ENCODE assay signal across 24 mouse cellular contexts in the genomic region with DNA sequence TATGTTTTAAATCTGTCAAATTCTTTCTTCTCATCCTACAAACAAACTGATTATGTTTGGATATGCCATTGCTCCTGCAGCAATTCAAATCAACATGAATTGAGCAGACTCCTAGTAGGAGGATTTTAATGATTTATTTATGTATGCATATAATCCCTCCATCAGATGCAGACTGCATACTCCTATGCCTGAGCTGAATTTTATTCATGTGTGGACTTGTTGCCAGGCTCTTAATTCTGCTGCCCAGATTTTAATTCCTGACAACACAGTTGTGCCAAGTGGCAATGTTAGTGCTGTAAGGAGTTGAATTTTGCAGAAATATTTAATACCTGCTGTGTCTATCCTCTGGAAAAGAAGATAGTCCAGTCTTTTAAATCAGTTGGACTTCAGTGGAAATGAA.
A peak's percentile ranks its signal among the peaks of the same experiment; 100 is the strongest.
DNase-seq lines count a peak whose midpoint lies in the region; ATAC-seq lines count a peak whose summit lies in the region.
"Had no signal": no experiment of that assay in that cellular context is flagged by ENCODE, and none has a peak within 500 bp of the region (broad histone marks: within the 10 kb centered on the region; RNA-seq: fewer than 3 reads in every experiment).

No protein-coding gene starts in this region.

- no peaks in the 10 kb centered on the region for H3K4me1 ChIP-seq in forebrain, embryonic 14.5 days (ENCODE audit: control insufficient read depth, insufficient read depth, low read length)
- no peaks in the 10 kb centered on the region for H3K4me1 ChIP-seq in forebrain, embryonic 15.5 days
- no peaks in the 10 kb centered on the region for H3K4me1 ChIP-seq in midbrain, embryonic 11.5 days (ENCODE audit: control insufficient read depth, insufficient read depth, low read length)
- H3K4me1 ChIP-seq in midbrain, embryonic 10.5 days = no peaks in the 10 kb centered on the region
- H3K4me1 ChIP-seq: embryonic facial prominence, embryonic 13.5 days; embryonic facial prominence, embryonic 15.5 days had no signal

- H3K27ac ChIP-seq in forebrain, embryonic 14.5 days (ENCODE audit: low read depth, low read length) = no peak overlapping the region
- no peak overlapping the region for H3K27ac ChIP-seq in forebrain, embryonic 15.5 days (replicated peaks)
- H3K27ac ChIP-seq in midbrain, embryonic 11.5 days (ENCODE audit: low read depth, low read length) = no peak overlapping the region
- no peak overlapping the region for H3K27ac ChIP-seq in midbrain, embryonic 10.5 days (replicated peaks)
- H3K27ac ChIP-seq: embryonic facial prominence, embryonic 13.5 days; embryonic facial prominence, embryonic 15.5 days had no signal

- peak; percentile 5 to 9 for DNase-seq in cerebellum, postnatal 10 days
- DNase-seq in forebrain, embryonic 14.5 days (ENCODE audit: low spot score) = peak; percentile 27
- DNase-seq in midbrain, embryonic 11.5 days (ENCODE audit: low spot score, missing footprints) = no peak
- no peak for DNase-seq in midbrain, embryonic 10.5 days (ENCODE audit: low spot score)
- DNase-seq: adrenal gland, adult 8-10 months; adrenal gland, postnatal 14 days; adrenal gland, postnatal 36 days; B cell, adult 2 months; cerebellum, adult 11-12 months; cerebellum, adult 2 months; cerebellum, adult 9-10 months; cerebellum, postnatal 14 days; cerebellum, postnatal 36 days; embryo, embryonic 11 days had no signal

- no peak overlapping the region for H3K9ac ChIP-seq in forebrain, embryonic 14.5 days (ENCODE audit: low read length)
- no peak overlapping the region for H3K9ac ChIP-seq in forebrain, embryonic 15.5 days (replicated peaks)
- no peak overlapping the region for H3K9ac ChIP-seq in midbrain, embryonic 11.5 days (ENCODE audit: low read length)
- H3K9ac ChIP-seq: embryonic facial prominence, embryonic 13.5 days; embryonic facial prominence, embryonic 15.5 days had no signal

- no peak overlapping the region for H3K4me2 ChIP-seq in forebrain, embryonic 14.5 days (ENCODE audit: low read length)
- H3K4me2 ChIP-seq in forebrain, embryonic 15.5 days (replicated peaks) = no peak overlapping the region
- H3K4me2 ChIP-seq in midbrain, embryonic 11.5 days = no peak overlapping the region
- H3K4me2 ChIP-seq: embryonic facial prominence, embryonic 13.5 days; embryonic facial prominence, embryonic 15.5 days had no signal

- no peaks in the 10 kb centered on the region for H3K9me3 ChIP-seq in forebrain, embryonic 14.5 days (replicated peaks; ENCODE audit: control insufficient read depth, low read length)
- H3K9me3 ChIP-seq in forebrain, embryonic 15.5 days = no peaks in the 10 kb centered on the region
- H3K9me3 ChIP-seq in midbrain, embryonic 11.5 days (ENCODE audit: control insufficient read depth, low read length) = no peaks in the 10 kb centered on the region
- H3K9me3 ChIP-seq in midbrain, embryonic 10.5 days (replicated peaks) = no peaks in the 10 kb centered on the region
- H3K9me3 ChIP-seq: embryonic facial prominence, embryonic 13.5 days; embryonic facial prominence, embryonic 15.5 days; G1E had no signal

- H3K4me3 ChIP-seq in forebrain, embryonic 14.5 days (ENCODE audit: low read depth, low read length) = no peak overlapping the region
- H3K4me3 ChIP-seq in forebrain, embryonic 15.5 days = no peak overlapping the region
- no peak overlapping the region for H3K4me3 ChIP-seq in midbrain, embryonic 11.5 days (ENCODE audit: low read depth, low read length)
- H3K4me3 ChIP-seq in midbrain, embryonic 10.5 days = no peak overlapping the region
- H3K4me3 ChIP-seq: embryonic facial prominence, embryonic 13.5 days; embryonic facial prominence, embryonic 15.5 days; erythroblast, embryonic 14.5 days had no signal

- no peak for ATAC-seq in cerebellum, adult (ENCODE audit: insufficient number of reproducible peaks, low FRiP score, low TSS enrichment)
- ATAC-seq in forebrain, embryonic 14.5 days = 0 out of 2 replicates have a peak, but pooled peaks have one; percentile 18
- no peak for ATAC-seq in forebrain, embryonic 15.5 days (replicated peaks)
- ATAC-seq in midbrain, embryonic 11.5 days (ENCODE audit: low FRiP score) = peak; percentile 71; the same call in 1 of the 2 replicates
- ATAC-seq: activated CD4-positive, CD25-positive, alpha-beta regulatory T cell, adult 4 months; CD4-positive, CD25-positive, alpha-beta regulatory T cell, adult 4 months; Patski had no signal

- no peaks in the 10 kb centered on the region for H3K36me3 ChIP-seq in forebrain, embryonic 14.5 days (ENCODE audit: control insufficient read depth, insufficient read depth, low read length)
- H3K36me3 ChIP-seq in forebrain, embryonic 15.5 days = no peaks in the 10 kb centered on the region
- H3K36me3 ChIP-seq in midbrain, embryonic 11.5 days (ENCODE audit: control insufficient read depth, insufficient read depth, low read length) = no peaks in the 10 kb centered on the region
- H3K36me3 ChIP-seq in midbrain, embryonic 10.5 days = no peaks in the 10 kb centered on the region
- H3K36me3 ChIP-seq: embryonic facial prominence, embryonic 13.5 days; embryonic facial prominence, embryonic 15.5 days; G1E had no signal

- H3K27me3 ChIP-seq in forebrain, embryonic 14.5 days (replicated peaks; ENCODE audit: control insufficient read depth, insufficient read depth, low read length) = no peaks in the 10 kb centered on the region
- H3K27me3 ChIP-seq in forebrain, embryonic 15.5 days = no peaks in the 10 kb centered on the region
- H3K27me3 ChIP-seq in midbrain, embryonic 11.5 days (ENCODE audit: control insufficient read depth, insufficient read depth, low read length) = no peaks in the 10 kb centered on the region
- no peaks in the 10 kb centered on the region for H3K27me3 ChIP-seq in midbrain, embryonic 10.5 days (ENCODE audit: low read depth, poor library complexity, severe bottlenecking)
- H3K27me3 ChIP-seq: CH12.LX; embryonic facial prominence, embryonic 13.5 days; embryonic facial prominence, embryonic 15.5 days; Patski had no signal

Comparison
In these comparisons a context has a peak if more than half of its experiments do, and no peak if none do; other contexts are left out.
1. ATAC-seq: peak in forebrain, embryonic 14.5 days (single experiment) and midbrain, embryonic 11.5 days (single experiment); none in cerebellum, adult (single experiment) and forebrain, embryonic 15.5 days (single experiment).
2. DNase-seq: peak in cerebellum, postnatal 10 days (2 of 2) and forebrain, embryonic 14.5 days (single experiment); none in midbrain, embryonic 11.5 days (single experiment) and midbrain, embryonic 10.5 days (single experiment).